Mouse (Mus musculus) adrenal gland (tissue): Measurements from ENCODE around the gene Etfdh.

Experiments used
- intact Hi-C: fragments of 180-260 bp; cut with DNase I; formaldehyde crosslinking; loops from one replicate; pipeline ENCODE4 v1.15.1; 2025

The Etfdh gene

GRCm38 (mm10) chr3:79559021-79559772, 70.1 kb downstream of the Etfdh start:
- intact Hi-C loops = no loop called here

GRCm38 (mm10) chr3:79555061-79555460, 74.2 kb downstream of the Etfdh start:
- intact Hi-C loops = no loop called here
